Mouse (Mus musculus) gastrocnemius, adult 18-20 months (tissue): ENCODE measurements around the gene Rab35. TPM values are rescaled to one million over a fixed set of nuclear protein-coding genes. Genes with fewer than 3 reads are reported as not detected.

Experiments
- microRNA-seq: library from miRNA; unstranded; fragments of <30 nt; microRNA quantifications from one replicate; pipeline ENCODE4 v1.2.0, GENCODE M21; 2021
- total RNA-seq, 2 experiments: library from RNA; stranded (reverse); gene quantifications; 2 replicates each; pipeline ENCODE4 v1.2.3; 2021

The Rab35 gene
- total RNA-seq, 2 experiments from 2014 or later = 37.3 to 43.7 TPM

Small RNA genes within 50 kb of the gene (microRNA-seq; reads per million reads assigned to microRNA genes)
- not detected for gene Mir7030

Other genes starting within 250 kb of the Rab35 start
- under 1 TPM in 1 of 2 experiments, not detected in 1; 0.57 TPM for gene Msi1, start 202.3 kb upstream of the Rab35 start, total RNA-seq
- gene Pla2g1b, start 165.6 kb upstream of the Rab35 start, total RNA-seq = not detected
- 10 to 100 TPM; 14.8 to 16.5 TPM for gene Sirt4, start 147.2 kb upstream of the Rab35 start, total RNA-seq
- 10 to 100 TPM; 87.2 to 94.2 TPM for gene Pxn, start 125.2 kb upstream of the Rab35 start, total RNA-seq
- 100 to 1,000 TPM; 617 to 621 TPM for gene Rplp0, start 72.4 kb upstream of the Rab35 start, total RNA-seq
- 10 to 100 TPM; 27.9 to 31.1 TPM for gene Gcn1l1, start 66.7 kb upstream of the Rab35 start, total RNA-seq
- gene Bicdl1, start 99.7 kb downstream of the Rab35 start, total RNA-seq = 1 to 10 TPM; 2.8 to 3.3 TPM
- under 1 TPM; 0.19 to 0.43 TPM for gene Cit, start 213.4 kb downstream of the Rab35 start, total RNA-seq